Mouse (Mus musculus): ENCODE results near the gene Sectm1a.
"Not testable (repeated sequence)": the region's sequence is repeated elsewhere in the genome, so short reads cannot be mapped to it uniquely, and the experiment has no call there.

Sectm1a gene

DNA sequence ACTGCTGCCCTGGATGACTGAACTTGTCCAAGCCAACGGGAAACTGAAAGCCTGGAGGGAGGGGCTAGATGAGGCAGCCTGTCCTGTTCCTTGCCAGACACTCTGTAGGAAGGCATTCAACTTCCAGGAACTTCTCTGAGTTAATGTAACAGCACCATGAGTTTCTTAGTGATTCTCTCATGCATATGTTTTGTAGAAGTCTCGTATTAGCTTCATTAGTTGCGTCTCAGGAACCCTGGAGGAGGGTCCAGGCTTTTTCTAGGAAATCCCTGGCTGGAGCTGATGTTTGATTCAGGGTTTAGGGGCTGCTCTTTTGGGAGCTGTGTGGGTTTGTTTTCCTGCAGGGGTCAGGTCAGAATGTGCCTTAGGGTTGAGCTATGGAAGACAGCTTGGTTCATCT is at the start of gene Sectm1a:
TSS of gene Sectm1a (minus strand) at position 101 of the 400 bp plus-strand sequence.
- no peak for DNase-seq (ENCODE audit: extremely low read depth, insufficient read length, low spot score)

DNA sequence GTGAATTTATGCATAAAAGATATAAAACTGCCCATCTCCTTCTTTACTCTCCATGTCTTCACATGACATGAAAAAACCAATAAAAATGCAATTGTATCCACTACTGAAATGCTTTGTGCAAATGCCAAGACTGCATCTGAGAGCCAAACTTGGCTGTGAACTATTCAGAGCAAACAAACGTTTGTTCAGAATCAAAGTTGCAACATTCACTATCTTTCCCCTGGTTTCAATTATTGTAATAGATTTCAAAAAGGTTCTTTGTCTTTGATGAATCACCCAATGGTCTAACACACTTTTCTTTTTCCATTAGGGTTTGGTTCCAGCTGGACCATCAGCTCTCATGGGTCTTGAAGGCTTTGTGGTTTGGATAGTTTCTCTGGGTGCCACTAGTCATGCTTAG is 48.6 kb upstream of the Sectm1a start:
- DNase-seq (ENCODE audit: extremely low read depth, insufficient read length, low spot score): peak; percentile 67

DNA sequence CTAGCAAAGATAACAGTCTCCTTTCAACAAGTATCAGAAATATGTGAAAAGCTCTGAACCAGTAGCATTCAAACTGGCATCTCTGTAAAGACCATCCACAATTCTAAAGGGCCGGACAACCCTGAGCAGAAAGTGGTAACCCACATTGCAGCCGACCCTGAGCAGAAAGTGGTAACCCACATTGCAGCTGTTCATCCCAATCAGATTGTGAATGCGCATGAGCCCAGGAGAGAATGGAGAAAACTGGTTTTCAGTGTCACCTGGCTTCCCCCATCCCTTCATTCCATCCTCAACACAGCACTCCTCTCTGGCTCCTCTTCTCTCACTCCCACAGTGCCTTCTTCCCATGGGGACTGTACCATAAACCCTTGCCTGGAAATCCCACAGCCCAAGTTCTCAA is 46.4 kb upstream of the Sectm1a start:
- no peak for DNase-seq (ENCODE audit: extremely low read depth, insufficient read length, low spot score)

DNA sequence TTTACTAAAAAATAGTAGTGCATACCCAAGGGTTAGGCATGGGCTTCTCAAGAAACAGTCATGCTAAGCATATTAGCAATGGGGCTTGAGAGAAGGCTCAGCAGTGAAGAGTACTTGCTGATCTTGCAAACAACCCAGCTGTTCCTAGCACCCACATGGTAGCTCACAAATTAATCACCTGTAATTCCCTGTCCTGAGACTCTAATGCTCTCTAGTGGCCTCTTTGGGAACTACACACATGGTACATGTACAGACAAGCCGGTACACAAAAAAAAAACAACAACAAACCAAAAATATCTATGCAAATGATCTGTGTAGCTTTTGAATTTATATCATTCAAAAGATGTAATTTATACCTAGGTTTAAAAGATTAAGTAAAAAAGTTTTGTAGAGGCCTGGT is 45.4 kb upstream of the Sectm1a start:
- DNase-seq (ENCODE audit: extremely low read depth, insufficient read length, low spot score): no peak

DNA sequence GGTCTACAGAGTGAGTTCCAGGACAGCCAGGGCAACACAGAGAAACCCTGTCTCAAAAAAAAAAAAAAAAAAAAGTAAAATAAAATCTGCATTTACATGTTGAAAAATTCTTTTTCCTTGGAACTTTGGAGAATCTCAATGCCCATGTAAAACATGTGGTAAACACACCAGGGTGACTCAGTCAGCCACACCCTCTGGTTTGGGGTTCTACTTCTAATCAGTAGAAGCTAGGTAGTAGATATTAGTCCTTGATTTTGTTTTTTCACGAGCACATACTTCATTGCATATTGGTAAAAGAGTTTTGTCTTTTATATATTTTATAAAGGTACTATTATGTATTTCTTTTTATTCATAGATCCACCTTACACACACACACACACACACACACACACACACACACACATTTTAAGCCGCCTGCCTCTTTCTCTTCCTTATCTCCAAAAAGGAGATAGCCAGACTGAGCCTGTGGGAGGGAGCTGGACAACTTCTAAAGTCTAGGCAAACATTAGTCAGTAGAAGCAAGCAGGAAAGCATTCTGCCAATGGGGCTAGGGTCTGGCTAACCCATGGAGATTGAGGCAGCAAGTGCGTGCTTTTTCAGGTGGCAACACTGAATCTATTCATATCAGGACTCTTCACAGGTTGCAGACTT is 44.6 kb upstream of the Sectm1a start:
- DNase-seq (ENCODE audit: extremely low read depth, insufficient read length, low spot score): no peak

DNA sequence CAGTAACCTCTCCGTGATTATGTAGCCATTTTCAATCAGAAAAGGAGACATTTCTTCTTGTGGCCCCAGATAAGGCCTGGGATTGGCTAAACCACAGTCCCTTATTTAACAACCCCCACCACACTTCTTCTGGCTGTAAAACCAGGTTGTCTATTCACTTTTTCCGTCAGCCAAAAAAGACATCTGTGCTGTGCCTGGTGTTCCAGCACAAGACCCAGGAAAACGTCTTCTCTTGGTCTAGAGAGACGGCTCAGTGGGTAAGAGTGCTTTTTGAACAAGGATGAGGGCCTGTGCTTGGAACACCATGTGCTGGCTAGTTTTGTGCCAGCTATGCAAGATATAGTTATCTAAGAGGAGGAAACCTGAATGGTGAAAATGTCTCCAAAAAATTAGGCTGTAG is 42.4 kb upstream of the Sectm1a start:
- no peak for DNase-seq (ENCODE audit: extremely low read depth, insufficient read length, low spot score)

DNA sequence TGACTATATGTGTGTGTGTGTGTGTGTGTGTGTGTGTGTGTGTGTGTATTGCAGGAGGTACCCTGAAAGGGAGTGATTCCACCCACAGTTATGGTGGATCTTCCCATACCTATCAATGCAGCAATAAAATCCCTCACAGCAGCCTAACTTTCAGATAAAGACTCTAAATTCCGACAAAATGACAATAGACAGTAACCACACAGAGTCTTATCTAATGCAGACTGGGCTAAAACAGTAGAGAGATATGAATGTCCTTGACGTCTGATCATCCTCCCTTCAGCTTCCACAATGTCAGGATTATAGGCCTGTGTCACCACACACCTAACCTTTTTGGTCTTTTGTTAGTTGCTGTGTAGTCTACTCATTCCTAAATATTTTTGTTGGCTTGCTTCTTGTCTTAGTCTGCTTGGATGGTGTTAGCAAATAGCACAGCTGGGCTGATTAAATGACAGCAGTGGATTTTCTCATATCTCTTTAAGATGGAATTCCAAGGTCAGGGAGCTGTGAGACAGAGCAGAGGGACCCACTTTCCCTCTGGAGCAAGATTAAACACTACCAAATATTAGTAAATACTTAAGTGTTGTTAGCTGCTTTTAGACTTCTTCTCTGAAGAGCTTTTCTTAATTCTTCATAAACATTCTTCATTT is 41.1 kb upstream of the Sectm1a start:
- DNase-seq (ENCODE audit: extremely low read depth, insufficient read length, low spot score): no peak

DNA sequence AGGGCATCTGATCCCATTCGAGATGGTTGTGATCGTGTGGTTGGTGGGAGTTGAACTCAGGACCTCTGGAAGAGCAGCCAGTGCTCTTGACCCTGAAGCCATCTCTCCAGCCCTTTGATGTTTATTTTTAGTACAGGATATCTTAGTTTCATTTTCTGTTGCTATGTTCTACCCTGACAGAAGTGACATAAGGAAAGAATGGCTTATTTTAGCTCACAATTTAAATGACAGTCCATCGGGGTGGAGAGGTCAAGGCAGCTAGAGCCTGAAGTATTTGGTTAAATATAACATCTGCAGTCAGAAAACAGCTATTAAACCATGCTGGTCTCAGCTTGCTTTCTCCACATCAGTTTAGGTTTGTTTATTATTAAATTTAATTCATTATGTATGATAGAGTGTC is 40.1 kb upstream of the Sectm1a start:
- DNase-seq (ENCODE audit: extremely low read depth, insufficient read length, low spot score): no peak

DNA sequence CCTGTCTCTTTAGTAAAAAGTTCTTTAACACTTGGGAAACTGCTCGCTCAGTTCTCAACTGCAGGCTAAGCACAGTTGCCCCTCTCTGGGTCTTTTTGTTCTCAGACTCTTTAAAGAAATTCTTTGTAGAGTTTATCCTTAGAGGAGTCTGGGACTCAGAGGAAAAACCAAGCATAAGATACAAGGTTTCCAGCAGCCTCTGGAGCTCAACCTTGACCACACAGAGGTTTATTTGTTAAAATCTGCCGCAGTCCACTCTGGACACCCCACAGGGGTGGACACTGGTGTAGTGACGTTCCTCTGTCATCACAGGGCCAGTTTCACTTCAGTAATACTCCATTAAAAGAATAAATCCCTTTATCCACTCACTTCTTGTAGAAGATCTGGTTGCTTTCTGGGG is 37.6 kb upstream of the Sectm1a start, which contains the start of gene Tex19.2:
TSS of gene Tex19.2 (minus strand) at position 101 of the 400 bp plus-strand sequence.
- no peak for DNase-seq (ENCODE audit: extremely low read depth, insufficient read length, low spot score)

DNA sequence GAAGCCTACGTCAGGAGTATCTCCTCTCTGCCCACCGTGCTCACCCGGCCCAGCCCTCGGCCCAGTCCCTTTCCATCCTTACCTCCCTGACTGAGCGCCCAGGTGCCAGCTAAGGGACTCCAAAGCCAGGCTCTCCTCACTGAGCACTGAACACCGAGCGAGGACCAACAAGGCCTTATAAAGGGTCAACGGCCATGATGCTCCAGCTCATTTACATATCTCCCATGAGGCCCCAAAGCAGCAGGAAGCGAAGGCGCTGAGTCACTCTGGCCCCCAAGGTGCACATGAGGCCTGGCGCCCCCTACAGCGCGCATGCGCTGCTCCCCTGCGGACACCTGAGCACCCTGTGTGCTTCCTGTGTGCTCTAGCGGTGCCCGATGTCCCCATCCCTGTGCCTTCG is 37.1 kb upstream of the Sectm1a start:
- no peak for DNase-seq (ENCODE audit: extremely low read depth, insufficient read length, low spot score)

DNA sequence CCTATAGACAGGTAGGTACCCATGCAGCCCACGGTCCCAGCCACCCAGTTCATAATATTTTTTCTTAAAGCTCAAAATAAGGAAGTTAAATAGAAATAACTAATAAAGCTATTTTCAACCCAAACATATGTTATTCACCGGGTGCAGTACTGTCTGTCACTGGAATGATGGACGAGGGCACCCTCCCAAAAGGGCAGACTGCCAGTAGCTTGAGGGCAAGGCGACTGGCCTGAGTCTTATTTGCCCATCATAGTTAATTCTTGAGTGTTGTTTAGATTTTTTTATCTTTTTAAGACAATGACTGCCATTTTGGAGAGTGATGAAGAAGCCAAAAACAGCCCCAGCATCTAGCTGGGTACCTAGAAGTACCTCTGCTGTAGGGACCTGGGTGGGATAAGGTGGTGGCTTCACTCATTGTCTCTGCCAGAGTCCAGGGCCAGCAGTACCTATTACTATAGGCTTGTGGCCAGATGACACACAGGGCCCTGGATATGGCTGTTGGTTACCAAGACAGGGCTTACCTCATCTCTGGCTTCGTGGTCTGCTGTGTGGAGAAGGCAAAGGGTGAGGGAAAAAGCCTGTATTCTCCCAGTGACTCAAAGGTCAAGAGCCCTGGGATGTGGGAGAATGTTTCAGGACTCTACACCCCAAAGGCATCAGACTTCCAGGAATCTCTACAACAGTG is 31.2 kb upstream of the Sectm1a start:
- DNase-seq (ENCODE audit: extremely low read depth, insufficient read length, low spot score): peak; percentile 66

DNA sequence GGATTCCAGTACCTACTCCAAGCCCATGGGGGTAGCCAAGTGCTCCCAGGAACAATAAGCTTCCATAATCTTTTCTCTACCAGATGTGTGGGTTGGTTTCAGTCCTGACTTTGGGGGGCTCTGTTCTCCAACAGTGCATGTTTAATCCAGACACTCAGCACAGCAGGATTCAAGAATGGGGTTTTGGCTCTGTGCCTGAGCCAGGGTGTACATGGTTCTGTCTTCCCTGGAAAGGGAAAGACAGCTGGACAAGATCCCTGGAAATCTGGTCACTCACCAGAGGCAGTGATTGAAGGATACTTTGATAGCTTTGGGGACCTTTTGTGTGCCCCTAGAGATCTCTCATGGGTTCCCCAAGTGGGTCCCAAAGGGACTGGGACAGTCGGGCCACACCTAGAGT is 30.6 kb upstream of the Sectm1a start:
- DNase-seq (ENCODE audit: extremely low read depth, insufficient read length, low spot score): no peak

DNA sequence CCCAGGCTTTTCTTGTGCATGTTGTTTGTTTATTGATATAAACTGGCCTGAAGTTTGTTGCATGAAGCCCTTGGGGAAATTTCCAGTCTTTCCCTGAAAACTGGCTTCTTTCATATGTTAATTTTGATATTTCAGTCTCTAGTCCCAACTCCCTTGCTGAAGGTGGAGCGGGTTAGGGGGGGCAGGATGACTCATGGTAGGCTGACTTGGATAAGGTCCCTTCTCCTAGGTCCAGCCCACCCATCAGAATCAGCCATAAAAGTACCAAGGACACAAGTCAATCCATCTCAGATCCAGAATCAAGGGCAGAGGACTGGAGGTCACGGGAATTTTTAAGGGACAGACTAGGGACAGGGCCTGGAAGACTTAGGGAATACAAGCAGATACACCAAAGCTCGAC is 30.0 kb upstream of the Sectm1a start:
- DNase-seq (ENCODE audit: extremely low read depth, insufficient read length, low spot score): no peak

DNA sequence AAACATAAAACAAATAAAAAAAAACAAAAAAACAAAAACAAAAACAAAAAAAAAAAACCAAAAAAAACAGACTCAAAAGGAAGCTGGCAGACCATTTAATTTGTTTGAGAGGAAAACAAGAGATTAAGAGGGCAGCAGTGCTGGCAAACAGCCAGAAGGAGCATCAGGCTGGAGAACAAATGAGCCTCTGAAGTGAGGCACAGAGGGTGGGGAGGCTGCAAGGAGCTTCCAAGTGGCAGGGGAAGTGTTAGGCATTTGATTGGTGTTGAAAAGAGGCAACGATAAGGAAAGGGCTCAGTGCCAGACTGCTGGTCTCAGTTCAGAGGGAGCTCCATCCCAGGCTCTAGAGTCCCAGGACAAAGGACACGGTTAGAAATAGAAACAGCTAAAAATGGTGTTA is 29.0 kb upstream of the Sectm1a start:
- DNase-seq (ENCODE audit: extremely low read depth, insufficient read length, low spot score): no peak

DNA sequence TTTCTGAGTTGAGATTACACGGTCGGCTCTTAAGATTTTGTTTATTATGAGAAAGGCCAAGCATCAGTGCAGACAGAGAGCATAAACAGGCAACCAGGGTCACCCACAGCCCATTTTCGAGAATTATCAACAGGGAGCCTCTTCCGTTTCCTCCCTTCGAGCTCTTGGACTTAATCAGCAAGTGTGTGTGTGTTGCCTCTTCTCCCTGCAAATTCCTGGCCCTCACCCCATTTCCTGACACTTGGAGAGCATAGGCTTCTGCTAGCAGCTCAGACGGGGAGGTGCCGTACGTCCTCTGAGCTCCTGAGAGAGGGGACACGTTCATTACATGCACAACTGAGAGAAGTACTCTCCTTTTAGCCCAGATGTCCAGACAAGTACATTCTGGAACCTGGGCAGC is 27.0 kb upstream of the Sectm1a start:
- no peak for DNase-seq (ENCODE audit: extremely low read depth, insufficient read length, low spot score)

DNA sequence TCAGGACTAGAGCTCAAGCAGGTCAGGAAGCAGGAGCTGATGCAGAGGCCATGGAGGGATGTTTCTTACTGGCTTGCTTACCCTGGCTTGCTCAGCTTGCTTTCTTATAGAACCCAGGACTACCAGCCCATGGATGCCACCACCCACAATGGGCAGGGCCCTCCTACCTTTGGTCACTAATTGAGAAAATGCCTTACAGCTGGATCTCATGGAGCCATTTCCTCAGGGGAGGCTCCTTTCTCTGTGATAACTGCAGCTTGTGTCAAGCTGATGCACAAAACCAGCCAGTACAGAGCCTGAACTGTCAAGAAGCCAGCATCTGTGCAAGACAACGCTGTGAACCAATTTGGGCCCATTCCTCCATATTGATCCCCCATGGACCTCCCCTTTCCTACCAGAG is 26.2 kb upstream of the Sectm1a start:
- DNase-seq (ENCODE audit: extremely low read depth, insufficient read length, low spot score): not testable (repeated sequence)

DNA sequence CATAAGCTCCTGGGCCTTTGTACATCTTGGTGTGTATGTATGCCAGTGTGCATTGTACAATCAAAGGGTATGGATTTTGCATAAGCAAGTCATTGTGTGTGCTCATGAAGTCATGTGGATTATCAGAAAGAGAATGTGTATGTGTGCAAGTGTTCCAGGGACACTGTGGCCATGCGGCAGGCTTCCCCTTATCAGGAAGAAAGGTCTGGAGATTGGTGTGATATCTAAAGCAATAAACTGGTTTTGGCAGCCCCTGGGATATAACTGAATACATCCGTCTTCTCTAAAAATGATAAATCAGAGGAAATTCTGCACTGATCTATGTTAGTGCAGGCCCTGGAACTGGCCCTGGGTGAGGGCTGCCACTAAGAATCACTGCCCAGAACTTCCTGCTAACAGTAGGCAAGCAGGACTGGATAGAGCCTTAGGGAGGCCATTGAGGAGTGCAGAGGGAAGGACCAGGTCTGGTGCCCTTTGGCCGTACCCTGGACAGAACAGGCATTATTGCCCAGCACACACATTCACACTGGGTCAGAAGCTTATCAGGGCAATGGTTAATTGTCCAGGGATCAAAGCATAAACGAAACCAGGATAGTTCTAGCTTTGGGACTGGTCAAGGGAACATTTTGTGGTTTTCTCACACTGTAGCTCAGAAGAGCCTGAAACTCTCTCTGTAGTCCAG is 20.2 kb upstream of the Sectm1a start:
- DNase-seq (ENCODE audit: extremely low read depth, insufficient read length, low spot score): no peak

DNA sequence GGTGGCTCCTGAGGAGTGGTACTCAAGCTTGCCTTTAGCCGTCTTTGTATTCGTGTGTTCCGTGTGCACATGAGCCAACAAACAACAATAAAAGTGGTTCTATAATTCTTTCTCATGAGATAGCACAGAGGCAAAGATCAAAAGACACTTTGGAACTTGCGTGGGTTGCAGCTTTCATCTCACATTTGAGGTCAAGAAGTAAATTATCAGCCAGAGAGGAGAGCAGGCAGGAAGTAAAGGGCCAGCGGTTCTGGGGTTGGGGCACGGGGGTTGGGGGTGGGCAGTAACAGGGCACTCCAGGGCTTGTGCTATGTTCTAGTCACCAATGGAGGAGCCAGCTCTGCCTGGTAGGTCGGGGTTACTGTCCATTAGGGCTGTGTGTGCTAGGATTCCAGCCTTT is 19.7 kb upstream of the Sectm1a start:
- DNase-seq (ENCODE audit: extremely low read depth, insufficient read length, low spot score): no peak

DNA sequence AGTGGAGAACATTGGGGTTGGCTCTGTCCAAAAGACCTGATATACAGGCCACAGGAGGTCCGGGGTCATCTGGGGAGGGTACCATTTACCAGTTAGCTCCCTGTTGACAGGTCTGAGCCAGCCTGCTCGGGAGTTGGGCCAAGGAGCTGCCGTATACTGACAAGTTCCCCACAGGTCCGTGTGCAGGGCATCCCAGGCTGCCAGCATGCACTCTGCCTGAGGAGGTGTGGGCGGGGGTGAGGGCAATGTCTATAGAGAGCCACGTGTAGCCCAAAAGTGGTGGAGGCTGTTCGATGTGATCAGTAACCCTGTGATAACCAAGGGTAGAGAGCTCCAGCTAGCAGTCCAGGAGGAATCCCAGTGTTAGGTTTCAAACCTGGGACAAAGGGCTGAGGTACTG is 18.7 kb upstream of the Sectm1a start:
- DNase-seq (ENCODE audit: extremely low read depth, insufficient read length, low spot score): no peak

DNA sequence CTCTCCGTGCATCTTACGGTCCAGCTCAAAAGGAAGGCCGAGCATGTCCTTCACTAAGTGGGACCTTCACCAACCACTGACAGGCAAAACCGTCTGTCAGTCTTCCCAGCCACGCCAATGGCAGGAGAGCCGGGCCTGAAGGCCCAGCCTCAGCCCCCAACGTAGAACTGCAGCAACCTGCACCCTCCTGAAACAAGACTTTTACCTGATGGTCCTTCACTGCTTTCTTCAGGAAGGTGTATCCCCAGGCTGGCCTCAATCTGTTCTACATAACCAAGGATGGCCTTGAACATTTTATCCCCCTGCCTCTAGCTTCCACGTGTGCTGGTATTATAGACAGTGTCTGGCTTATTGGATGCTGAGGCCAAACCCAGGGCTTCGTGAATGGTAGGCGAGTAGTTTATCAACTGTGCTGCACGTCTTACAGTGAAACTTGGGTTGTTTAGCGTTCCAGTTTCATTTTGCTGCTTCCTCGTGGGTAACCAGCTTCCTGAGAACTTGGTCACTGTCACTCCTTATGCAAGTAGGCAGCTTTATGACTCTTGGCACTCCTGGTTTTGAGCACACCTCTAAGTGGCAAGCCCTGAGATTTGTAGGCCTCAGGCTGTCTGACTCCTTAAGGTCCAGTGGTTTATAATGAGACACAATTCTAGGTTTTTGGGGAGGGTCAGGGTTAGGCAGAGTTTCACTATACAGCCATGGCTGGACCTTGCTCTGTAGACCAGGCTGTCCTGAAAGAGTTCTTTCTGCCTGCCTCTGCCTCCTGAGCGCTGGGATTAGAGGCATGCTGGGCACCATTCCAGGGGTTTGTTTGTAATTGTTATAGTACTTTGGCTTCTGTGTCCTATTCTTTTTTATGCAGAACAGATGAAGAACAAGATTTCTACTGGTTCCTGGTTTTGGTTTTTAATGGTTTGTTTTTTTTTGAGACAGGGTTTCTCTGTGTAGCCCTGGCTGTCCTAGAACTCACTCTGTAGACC is 11.9 kb upstream of the Sectm1a start:
- DNase-seq (ENCODE audit: extremely low read depth, insufficient read length, low spot score): no peak

Data from 3134 (cell line).